Mouse (Mus musculus): ENCODE results near the gene Cib4. TPM values are rescaled to one million over a fixed set of nuclear protein-coding genes. Genes with fewer than 3 reads are reported as not detected.

Cib4 gene
- total RNA-seq (2017), result not detected in 2 replicates

GRCm38 (mm10) chr5:30545698-30546097 is at the start of gene Cib4:
Cib4 (minus strand) TSS chr5:30545836.
- ATAC-seq (replicated peaks; ENCODE audit: low read depth, poor library complexity, severe bottlenecking), result no peak

GRCm38 (mm10) chr5:30594953-30595560 is 49.4 kb upstream of the Cib4 start:
- ATAC-seq (replicated peaks; ENCODE audit: low read depth, poor library complexity, severe bottlenecking), result no peak

- no peak for ATAC-seq (replicated peaks; ENCODE audit: low read depth, poor library complexity, severe bottlenecking)
Observed at GRCm38 (mm10) chr5:30593811-30594504, 48.3 kb upstream of the Cib4 start.

GRCm38 (mm10) chr5:30593360-30593759 is 47.7 kb upstream of the Cib4 start:
- ATAC-seq (replicated peaks; ENCODE audit: low read depth, poor library complexity, severe bottlenecking), result no peak

- ATAC-seq (replicated peaks; ENCODE audit: low read depth, poor library complexity, severe bottlenecking), result no peak
Observed at GRCm38 (mm10) chr5:30592279-30592980, 46.8 kb upstream of the Cib4 start.

GRCm38 (mm10) chr5:30591786-30592185 is 46.1 kb upstream of the Cib4 start:
- ATAC-seq (replicated peaks; ENCODE audit: low read depth, poor library complexity, severe bottlenecking), result no peak

GRCm38 (mm10) chr5:30591205-30591731 is 45.6 kb upstream of the Cib4 start:
- ATAC-seq (replicated peaks; ENCODE audit: low read depth, poor library complexity, severe bottlenecking), result no peak

GRCm38 (mm10) chr5:30590231-30590630 is 44.6 kb upstream of the Cib4 start:
- no peak for ATAC-seq (replicated peaks; ENCODE audit: low read depth, poor library complexity, severe bottlenecking)

GRCm38 (mm10) chr5:30589546-30589945 is 43.9 kb upstream of the Cib4 start:
- ATAC-seq (replicated peaks; ENCODE audit: low read depth, poor library complexity, severe bottlenecking), result no peak

- ATAC-seq (replicated peaks; ENCODE audit: low read depth, poor library complexity, severe bottlenecking), result no peak
Observed at GRCm38 (mm10) chr5:30589069-30589468, 43.4 kb upstream of the Cib4 start.

GRCm38 (mm10) chr5:30588301-30588968 is 42.8 kb upstream of the Cib4 start:
- ATAC-seq (replicated peaks; ENCODE audit: low read depth, poor library complexity, severe bottlenecking), result no peak

GRCm38 (mm10) chr5:30587681-30588300 is 42.2 kb upstream of the Cib4 start, which contains the start of gene Kcnk3:
Kcnk3 (plus strand) TSS chr5:30588170.
- 0 out of 2 replicates have a peak, but pooled peaks have one; percentile 47 for ATAC-seq (replicated peaks; ENCODE audit: low read depth, poor library complexity, severe bottlenecking)

- ATAC-seq (replicated peaks; ENCODE audit: low read depth, poor library complexity, severe bottlenecking), result no peak
Observed at GRCm38 (mm10) chr5:30587101-30587500, 41.5 kb upstream of the Cib4 start.

GRCm38 (mm10) chr5:30586616-30587015 is 41.0 kb upstream of the Cib4 start:
- ATAC-seq (replicated peaks; ENCODE audit: low read depth, poor library complexity, severe bottlenecking), result no peak

- ATAC-seq (replicated peaks; ENCODE audit: low read depth, poor library complexity, severe bottlenecking), result no peak
Observed at GRCm38 (mm10) chr5:30582017-30582416, 36.4 kb upstream of the Cib4 start.

- no peak for ATAC-seq (replicated peaks; ENCODE audit: low read depth, poor library complexity, severe bottlenecking)
Observed at GRCm38 (mm10) chr5:30580725-30581124, 35.1 kb upstream of the Cib4 start.

- no peak for ATAC-seq (replicated peaks; ENCODE audit: low read depth, poor library complexity, severe bottlenecking)
Observed at GRCm38 (mm10) chr5:30578445-30579080, 32.9 kb upstream of the Cib4 start.

GRCm38 (mm10) chr5:30577654-30578310 is 32.1 kb upstream of the Cib4 start:
- ATAC-seq (replicated peaks; ENCODE audit: low read depth, poor library complexity, severe bottlenecking), result no peak

GRCm38 (mm10) chr5:30577251-30577650 is 31.6 kb upstream of the Cib4 start:
- ATAC-seq (replicated peaks; ENCODE audit: low read depth, poor library complexity, severe bottlenecking), result no peak
